Mouse (Mus musculus): ENCODE measurements around the gene Cgnl1.

GRCm38 (mm10) chr9:71611876-71612275 lies 159.5 kb downstream of the Cgnl1 start:
- TF ChIP-seq POLR2A (IDR thresholded peaks at IDR 0.05; ENCODE audit: control insufficient read depth, extremely low read depth, insufficient read depth, low read length, poor library complexity) (no peak), CTCF (IDR thresholded peaks at IDR 0.05; ENCODE audit: borderline replicate concordance, control insufficient read depth, extremely low read depth, insufficient read depth, low read length, poor library complexity) (no peak)

All from thymus, adult 2 months (tissue).